Mouse (Mus musculus) kidney, adult 2 months (tissue): ENCODE results near the gene Scnn1a. TPM values are rescaled to one million over a fixed set of nuclear protein-coding genes. Genes with fewer than 3 reads are reported as not detected.

Experiments
- DNase-seq: peaks from one replicate; pipeline ENCODE4 v3.0.0; 2021
- H3K27ac ChIP-seq: fragments of 200-500 bp; 2 replicates; pipeline ENCODE4 v1.5.1; 2012; ENCODE audit warnings: low read depth, low read length, control low read depth, inconsistent platforms; ENCODE audit not compliant: insufficient read depth
- H3K27me3 ChIP-seq: fragments of 200-500 bp; replicated peaks from 2 replicates; pipeline ENCODE4 v1.6.1; 2012; ENCODE audit warnings: mild to moderate bottlenecking, moderate library complexity, low read length, inconsistent platforms; ENCODE audit not compliant: control insufficient read depth, insufficient read depth
- H3K36me3 ChIP-seq: fragments of 200-500 bp; 2 replicates; pipeline ENCODE4 v1.6.1; 2012; ENCODE audit warnings: mild to moderate bottlenecking, moderate library complexity, low read length, inconsistent platforms; ENCODE audit not compliant: control insufficient read depth, insufficient read depth
- H3K4me1 ChIP-seq: fragments of 200-500 bp; 2 replicates; pipeline ENCODE4 v1.6.1; 2011; ENCODE audit warnings: low read length; ENCODE audit not compliant: control insufficient read depth, insufficient read depth
- H3K4me3 ChIP-seq: fragments of 200-500 bp; 2 replicates; pipeline ENCODE4 v1.5.1; 2011; ENCODE audit warnings: mild to moderate bottlenecking, low read depth, low read length, control low read depth; ENCODE audit not compliant: insufficient read depth
- CTCF ChIP-seq: fragments of 200-500 bp; conservative IDR thresholded peaks from 2 replicates; pipeline ENCODE4 v1.5.1; 2011; ENCODE audit warnings: low read depth, mild to moderate bottlenecking, control low read depth, low read length, moderate library complexity, mixed read lengths; ENCODE audit not compliant: insufficient read depth, insufficient read length
- POLR2A ChIP-seq: fragments of 200-500 bp; IDR thresholded peaks from one replicate; pipeline ENCODE4 v1.6.1; 2011; ENCODE audit warnings: low read depth, low read length, control low read depth
- WGBS: fragments of 180-500 bp; shearing (Covaris S2); methylation state at CpG from one replicate; pipeline ENCODE4 v1.1.7; 2018; 5-methylcytosine and 5-hydroxymethylcytosine counted together
- polyA plus RNA-seq: library from polyadenylated mRNA; depleted of rRNA; stranded (reverse); fragments of >200 nt; gene quantifications from 2 replicates; pipeline ENCODE4 v1.2.3, GENCODE M21; 2012

Scnn1a gene
- polyA plus RNA-seq, 1 experiment: 83.5 TPM

DNA sequence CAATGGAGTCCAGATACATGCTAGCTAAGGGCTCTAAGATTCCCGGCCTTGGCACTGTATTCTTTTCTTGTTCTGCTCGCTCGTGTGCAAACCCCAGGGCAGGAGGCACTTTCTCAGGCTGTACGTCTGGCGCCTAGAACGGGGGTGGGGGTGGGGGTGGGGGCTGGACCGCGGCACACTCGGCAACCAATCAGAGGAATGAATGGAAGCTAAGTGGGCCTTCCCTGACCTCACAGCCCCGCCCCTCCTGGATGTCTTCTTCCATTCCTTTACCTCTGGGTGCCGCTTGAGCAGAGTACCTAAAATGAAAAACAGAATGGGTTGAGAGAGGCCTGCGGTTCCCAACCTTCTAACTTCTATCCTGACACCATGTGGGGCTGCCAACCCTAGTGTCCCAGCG, 11.5 kb upstream of the Scnn1a start:
- Histone ChIP-seq H3K27ac (no peak overlapping the region), H3K36me3 (peaks cover 3% of the 10 kb centered on the region)
- 53% methylated on average over 13 of the region's 13 CpGs for WGBS

GRCm38 (mm10) chr6:125309406-125309805, 11.1 kb upstream of the Scnn1a start:
- DNase-seq: peak; percentile 53
- peaks cover 3% of the 10 kb centered on the region for H3K36me3 ChIP-seq
- no peak overlapping the region for H3K27ac ChIP-seq
- TF ChIP-seq POLR2A (no peak), CTCF (no peak; the same call in 1 of the 2 replicates)
- no peak overlapping the region for H3K4me3 ChIP-seq
- H3K27me3 ChIP-seq: no peaks in the 10 kb centered on the region
- 78% methylated on average over 5 of the region's 5 CpGs for WGBS
- peaks cover 11% of the 10 kb centered on the region for H3K4me1 ChIP-seq

More for the DNA sequence above, 11.5 kb upstream of the Scnn1a start:
- H3K4me1 ChIP-seq: peaks cover 6% of the 10 kb centered on the region; the same call in 1 of the 2 replicates
- TF ChIP-seq CTCF (no peak), POLR2A (no peak)
- H3K27me3 ChIP-seq: no peaks in the 10 kb centered on the region
- H3K4me3 ChIP-seq: no peak overlapping the region
- no peak for DNase-seq

DNA sequence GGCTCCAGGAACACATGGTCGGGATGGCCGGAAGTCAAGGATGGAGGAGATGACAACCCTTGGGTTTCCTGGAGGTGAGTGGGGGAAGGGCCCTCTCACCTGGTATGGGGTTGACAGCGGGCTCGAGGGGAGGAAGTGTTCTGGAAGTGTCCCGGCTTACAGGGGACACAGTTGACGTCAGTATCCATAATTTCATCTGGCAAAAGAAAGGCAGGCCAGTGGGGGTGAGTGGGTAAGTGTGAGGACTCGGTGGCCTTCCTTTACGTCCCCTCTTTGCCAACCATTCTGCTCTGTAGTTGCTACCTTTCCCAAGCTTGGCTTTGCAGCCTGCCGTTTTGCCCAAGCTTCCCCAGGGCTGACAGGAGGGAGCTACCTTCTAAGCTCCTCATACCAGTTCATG, 8.3 kb upstream of the Scnn1a start:
- no peak overlapping the region for H3K27ac ChIP-seq
- WGBS: 66% methylated on average over 9 of the region's 9 CpGs
- peaks cover 11% of the 10 kb centered on the region for H3K4me1 ChIP-seq
- peaks cover 3% of the 10 kb centered on the region for H3K36me3 ChIP-seq
- H3K4me3 ChIP-seq: peak overlapping the region; percentile 80
- no peaks in the 10 kb centered on the region for H3K27me3 ChIP-seq
- DNase-seq: no peak
- TF ChIP-seq CTCF (no peak), POLR2A (no peak)

GRCm38 (mm10) chr6:125312581-125313355, 7.7 kb upstream of the Scnn1a start:
- WGBS: 19% methylated on average over 22 of the region's 22 CpGs
- Histone ChIP-seq H3K27ac (peak overlapping the region; percentile 81), H3K27me3 (no peaks in the 10 kb centered on the region), H3K36me3 (peaks cover 3% of the 10 kb centered on the region), H3K4me1 (peaks cover 11% of the 10 kb centered on the region), H3K4me3 (peak overlapping the region; percentile 80)
- no peak for TF ChIP-seq CTCF
- TF ChIP-seq POLR2A: no peak
- peak; percentile 61 for DNase-seq

- Histone ChIP-seq H3K4me3 (peak within 1 kb of the TSS; percentile 80), H3K27ac (peak within 1 kb of the TSS; percentile 85), H3K27me3 (no peaks in the 10 kb centered on the region), H3K4me1 (peaks cover 11% of the 10 kb centered on the region), H3K36me3 (no peaks in the 10 kb centered on the region; the same call in none of the 2 replicates)
- DNase-seq: peak; percentile 95
- WGBS: under 1% methylated on average over 45 of the region's 46 CpGs
- TF ChIP-seq CTCF (no peak), POLR2A (peak; percentile 20)
Observed at GRCm38 (mm10) chr6:125313546-125314230, 6.8 kb upstream of the Scnn1a start, which contains the start of gene Ltbr. Gene Ltbr (minus strand): TSS chr6:125313885.

GRCm38 (mm10) chr6:125314231-125314563, 6.3 kb upstream of the Scnn1a start:
- Histone ChIP-seq H3K4me3 (peak overlapping the region; percentile 46), H3K4me1 (peaks cover 15% of the 10 kb centered on the region), H3K27ac (peak overlapping the region; percentile 85), H3K27me3 (no peaks in the 10 kb centered on the region), H3K36me3 (no peaks in the 10 kb centered on the region; the same call in 1 of the 2 replicates)
- DNase-seq: no peak
- WGBS: 56% methylated on average over 7 of the region's 7 CpGs
- TF ChIP-seq CTCF (no peak), POLR2A (no peak)

DNA sequence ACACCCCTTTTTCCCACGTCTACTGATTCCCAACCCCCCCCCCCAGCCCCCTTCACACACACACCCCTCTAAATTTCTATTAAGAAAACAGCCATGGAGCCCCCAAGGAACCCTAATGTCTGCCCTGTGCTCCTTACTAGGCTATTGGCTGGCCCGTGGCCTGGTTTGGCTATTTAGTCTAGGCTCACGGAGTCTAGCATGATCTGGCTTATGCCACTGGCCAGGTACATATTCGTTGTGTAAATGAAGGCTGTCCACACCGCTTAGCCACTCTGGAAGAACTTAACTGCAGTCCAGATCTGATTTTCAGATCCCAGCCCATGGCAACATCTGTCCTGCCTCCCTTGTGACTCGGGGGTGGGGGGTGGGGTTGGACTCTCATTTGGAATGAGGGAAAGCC, 5.7 kb upstream of the Scnn1a start:
- H3K27ac ChIP-seq: peak overlapping the region; percentile 85; the same call in 1 of the 2 replicates
- no peak overlapping the region for H3K4me3 ChIP-seq
- WGBS: 59% methylated on average over 6 of the region's 6 CpGs
- no peaks in the 10 kb centered on the region; the same call in 1 of the 2 replicates for H3K36me3 ChIP-seq
- DNase-seq: peak; percentile 61
- no peak for TF ChIP-seq POLR2A
- TF ChIP-seq CTCF: no peak
- H3K4me1 ChIP-seq: peaks cover 16% of the 10 kb centered on the region
- H3K27me3 ChIP-seq: no peaks in the 10 kb centered on the region
